Comparison of ENCODE assay signal across 1 mouse cellular context in genomic region chr17:35829737-35830136, GRCm38 (mm10).
TF ChIP-seq lines count a peak whose summit lies in the region.

No protein-coding gene starts in this region.

TF ChIP-seq in C2C12, 6 proteins besides CTCF, POLR2A, EP300 and RAD21:
- TF ChIP-seq CEBPB (IDR thresholded peaks at IDR 0.05; ENCODE audit: low read depth): no peak
- TF ChIP-seq FOSL1 (IDR thresholded peaks at IDR 0.05; ENCODE audit: insufficient read depth, low read length, poor library complexity, severe bottlenecking): no peak
- no peak for TF ChIP-seq MYOD1 (IDR thresholded peaks at IDR 0.05; ENCODE audit: control insufficient read depth, insufficient read length, low read depth)
- TF ChIP-seq MAX (IDR thresholded peaks at IDR 0.05): no peak
- TF ChIP-seq USF1 (IDR thresholded peaks at IDR 0.05; ENCODE audit: low read depth): no peak
- no peak for TF ChIP-seq MYOG (IDR thresholded peaks at IDR 0.05; ENCODE audit: control insufficient read depth, extremely low read depth, insufficient read length)
TF ChIP-seq in C2C12: peak in this region for 0.
